Mouse (Mus musculus): Measurements from ENCODE around the gene Oma1.

Oma1 gene

DNA sequence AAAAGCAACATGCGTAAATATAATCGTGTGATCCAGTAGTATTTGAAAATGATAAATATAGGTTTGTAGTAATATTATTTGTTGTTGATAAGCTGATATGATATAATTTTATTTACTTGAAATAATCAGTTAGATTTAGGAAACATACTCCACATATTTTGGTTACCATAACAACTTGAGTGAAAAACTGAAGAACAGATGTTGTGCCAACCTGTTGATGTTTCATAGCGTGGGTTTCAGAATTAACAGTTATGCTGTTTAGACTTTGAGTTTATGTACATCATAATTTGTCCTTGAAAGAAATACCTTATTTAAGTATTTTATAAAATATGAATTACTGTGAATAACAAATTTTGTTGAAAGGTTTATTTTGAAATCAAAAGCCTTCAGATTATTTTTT lies 43.8 kb downstream of the Oma1 start:
- no peak for DNase-seq (ENCODE audit: low spot score in 2 of 2)

DNA sequence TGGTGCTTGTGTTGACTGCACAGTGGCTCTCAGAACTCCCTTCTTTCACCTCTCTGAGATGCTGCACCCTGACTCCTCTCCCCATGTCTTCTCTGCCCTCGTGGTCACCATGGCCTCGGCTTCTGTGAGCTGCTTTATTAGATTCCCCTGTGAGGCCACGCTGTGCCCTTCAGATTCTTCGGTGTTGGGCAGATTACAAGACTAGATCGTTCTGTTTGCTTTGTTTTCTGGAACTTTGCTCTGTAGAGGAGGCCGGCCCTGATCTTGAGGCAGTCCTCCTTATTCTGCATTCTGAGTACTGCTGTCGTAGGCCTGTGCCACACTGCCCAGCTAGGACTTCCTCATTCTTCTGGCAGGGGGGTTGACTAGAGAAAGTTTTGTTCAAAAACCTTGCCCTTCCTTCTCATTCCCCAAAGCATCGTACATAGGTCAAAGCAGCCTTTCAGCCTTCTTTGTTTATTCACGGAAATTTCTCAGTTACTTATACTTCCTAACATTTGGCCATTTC lies 45.4 kb downstream of the Oma1 start:
- no peak for DNase-seq (ENCODE audit: low spot score in 2 of 2)

DNA sequence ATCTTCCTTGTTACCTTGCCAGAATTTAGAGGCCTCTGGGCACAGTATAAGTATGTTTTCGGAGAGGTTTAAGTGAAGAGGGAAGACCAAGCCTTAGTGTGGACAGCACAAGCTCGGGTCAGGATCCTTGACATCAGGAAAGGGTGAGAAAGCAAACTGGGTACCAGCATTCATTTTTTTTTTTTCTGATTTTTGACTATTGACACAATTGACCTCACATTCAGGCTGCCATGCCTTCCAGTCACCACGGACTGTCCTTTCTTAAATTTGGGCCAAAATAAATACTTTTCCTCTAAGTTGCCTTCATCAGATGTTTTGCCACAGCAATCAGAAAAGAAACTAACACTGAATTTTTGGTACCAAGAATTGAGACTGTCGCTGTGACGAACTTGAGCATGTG lies 68.6 kb downstream of the Oma1 start:
- DNase-seq (ENCODE audit: low spot score in 2 of 2), result no peak

DNA sequence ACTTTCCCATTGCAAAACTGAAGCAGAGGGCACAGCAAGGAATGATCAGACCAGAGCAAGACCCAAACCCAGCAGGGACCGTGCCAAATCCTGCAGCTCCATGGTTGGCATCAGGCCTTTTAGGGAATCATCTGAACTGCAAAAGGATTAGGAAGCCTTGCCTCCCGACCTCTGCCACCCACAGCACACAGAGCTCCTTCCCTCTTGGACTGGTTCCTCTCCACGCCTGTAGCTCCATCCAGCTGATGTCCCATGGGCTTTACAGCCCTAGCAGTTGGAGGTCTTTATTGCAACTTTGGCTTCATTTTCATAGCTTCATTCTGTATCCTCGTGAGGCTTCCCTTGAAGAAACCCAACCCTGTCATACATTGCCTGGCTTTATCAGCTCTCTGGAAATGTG lies 71.4 kb downstream of the Oma1 start:
- no peak for DNase-seq (ENCODE audit: low spot score in 2 of 2)

DNA sequence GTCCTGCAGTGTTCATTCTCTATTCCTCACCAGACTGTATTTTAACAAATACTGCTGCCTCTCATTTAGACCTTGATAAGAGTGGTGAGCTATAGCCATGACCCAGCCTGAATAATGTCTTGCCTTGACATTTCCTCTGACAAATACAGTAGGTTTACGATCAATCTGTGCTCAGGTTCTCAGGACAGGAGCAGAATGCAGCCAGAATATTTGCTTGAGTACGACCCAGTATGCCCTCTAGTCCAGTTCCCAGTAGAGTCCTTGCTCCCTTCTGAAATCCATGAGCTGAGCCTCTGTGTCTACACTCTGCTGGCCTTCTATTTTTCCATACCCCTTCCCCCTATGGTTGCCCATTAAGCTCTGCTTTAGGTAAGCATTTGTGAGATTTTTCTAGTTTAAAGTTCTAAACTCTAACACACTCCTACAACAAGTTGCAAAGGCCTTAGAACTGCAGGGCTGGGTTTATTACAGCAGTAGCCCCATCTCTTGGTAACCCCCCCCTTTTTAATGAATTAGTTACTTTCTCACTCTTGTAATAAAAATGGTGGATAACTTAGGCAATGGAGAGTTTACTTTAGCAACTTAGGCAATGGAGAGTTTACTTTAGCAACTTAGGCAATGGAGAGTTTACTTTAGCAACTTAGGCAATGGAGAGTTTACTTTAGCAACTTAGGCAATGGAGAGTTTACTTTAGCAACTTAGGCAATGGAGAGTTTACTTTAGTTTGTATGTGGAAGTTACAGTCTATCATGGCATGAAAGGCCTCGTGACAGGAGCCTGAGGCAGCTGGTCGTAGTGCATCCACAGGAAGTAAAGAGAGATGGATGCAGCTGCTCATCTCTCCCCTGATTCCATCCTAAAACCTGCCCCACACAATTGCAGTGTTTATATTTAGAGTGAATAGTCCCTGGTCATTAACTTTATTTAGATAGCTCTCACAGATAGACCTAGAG lies 72.5 kb downstream of the Oma1 start:
- no peak for DNase-seq (ENCODE audit: low spot score in 2 of 2)

DNA sequence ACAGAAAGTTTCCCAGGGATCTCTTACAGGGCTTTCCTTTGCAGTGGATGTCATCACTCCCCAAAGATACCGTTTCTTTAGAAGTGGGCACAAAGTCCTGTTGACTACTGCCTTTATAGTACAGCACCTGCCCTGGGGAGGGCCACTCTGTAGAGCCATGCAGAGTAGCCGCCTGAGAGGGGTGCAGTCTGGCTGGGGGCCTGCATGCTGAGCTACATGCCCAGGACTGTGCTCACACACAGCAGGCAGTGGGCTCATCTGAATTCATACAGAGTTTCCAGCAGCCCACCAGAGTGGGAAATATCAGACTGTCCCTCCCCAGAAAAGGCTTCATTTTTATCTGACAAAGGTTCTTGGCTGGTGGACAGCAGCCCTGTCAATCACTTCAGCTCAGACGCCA lies 73.7 kb downstream of the Oma1 start:
- no peak for DNase-seq (ENCODE audit: low spot score in 2 of 2)

DNA sequence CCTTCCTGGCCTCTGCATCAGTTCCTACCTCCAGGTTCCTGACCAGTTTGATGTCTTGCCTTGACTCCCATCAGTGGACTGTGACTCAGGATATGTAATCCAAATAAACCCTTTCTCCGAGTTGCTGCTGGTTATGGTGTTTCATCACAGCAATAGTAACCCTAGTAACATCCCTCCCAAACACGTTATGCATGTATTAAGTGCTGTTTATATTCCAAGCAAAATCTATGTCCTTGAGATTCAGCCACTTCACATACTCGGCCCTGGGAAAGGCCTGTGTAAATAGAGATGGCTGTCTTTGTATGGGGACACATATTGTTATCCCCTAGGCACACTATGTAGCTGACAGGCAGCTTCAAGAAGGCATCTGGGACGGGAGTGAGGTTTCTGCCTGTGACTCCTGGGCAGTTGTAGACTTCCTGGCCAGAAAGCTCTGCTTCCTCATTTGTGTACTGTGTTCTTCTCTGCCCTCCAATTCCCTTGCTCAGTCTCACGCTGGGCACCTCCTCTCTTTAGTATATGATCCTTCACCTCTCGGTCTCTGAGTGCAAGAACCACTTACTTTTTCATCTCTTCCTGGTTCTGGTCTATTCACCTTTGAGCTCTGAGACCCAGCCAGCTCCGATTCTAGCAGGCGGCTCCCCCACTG lies 75.0 kb downstream of the Oma1 start:
- no peak for DNase-seq (ENCODE audit: low spot score in 2 of 2)

DNA sequence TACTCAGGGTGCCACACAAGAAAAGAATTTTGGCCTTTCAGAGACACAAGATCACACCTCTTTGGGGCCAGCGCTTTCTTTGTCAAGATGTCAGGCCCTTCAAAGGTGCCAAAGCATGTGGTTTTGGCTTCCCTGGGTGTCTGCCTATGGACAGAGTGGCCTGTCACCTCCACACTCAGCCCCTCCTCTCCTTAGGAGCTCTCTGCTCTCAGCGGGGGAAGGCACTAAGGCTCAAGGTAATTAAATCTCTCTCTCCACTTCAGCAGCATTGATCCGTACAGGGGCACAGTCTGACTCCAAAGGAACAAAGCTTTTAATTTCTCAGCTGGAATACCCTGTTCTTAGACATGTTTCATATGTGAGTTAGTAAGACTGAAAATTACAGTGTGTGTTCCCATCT lies 76.0 kb downstream of the Oma1 start:
- no peak for DNase-seq (ENCODE audit: low spot score in 2 of 2)

DNA sequence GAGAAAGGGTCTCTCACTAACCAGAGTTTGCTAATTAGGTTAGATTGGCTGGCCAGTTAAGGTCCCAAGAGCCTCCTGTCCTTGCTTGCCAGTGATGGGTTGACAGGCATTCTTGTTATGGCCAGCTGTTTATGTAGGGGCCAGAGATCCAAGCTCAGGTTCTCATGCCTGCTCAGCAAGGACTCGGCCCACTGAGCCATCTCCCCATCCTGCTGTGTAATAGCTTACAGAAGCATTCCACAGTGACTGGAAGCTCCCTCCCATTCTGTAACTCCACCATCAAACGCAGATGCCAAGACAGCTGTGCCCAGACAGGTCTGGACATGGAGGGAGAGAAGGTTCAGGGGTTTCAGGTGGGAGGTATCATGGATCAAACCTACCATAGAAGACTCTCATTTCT lies 76.9 kb downstream of the Oma1 start:
- no peak for DNase-seq (ENCODE audit: low spot score in 2 of 2)

DNA sequence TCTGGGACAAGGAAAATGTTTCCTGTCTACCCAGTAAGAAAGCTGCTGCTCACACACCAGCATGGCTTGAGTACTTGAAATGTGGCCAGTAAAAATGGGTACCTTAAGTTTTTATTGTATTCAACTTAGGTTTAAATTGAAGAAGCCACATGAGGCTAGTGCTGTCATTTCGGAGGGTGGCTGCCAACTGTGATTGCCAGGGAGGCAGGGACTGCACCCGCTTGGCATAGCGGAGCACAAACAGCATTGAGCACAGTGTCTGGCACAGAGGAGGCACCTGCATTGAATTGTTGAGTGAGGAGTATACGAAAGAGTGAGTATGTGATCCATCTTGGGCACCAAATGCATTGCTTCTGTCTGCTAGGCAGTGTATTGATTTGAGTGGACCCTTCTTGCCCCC lies 81.5 kb downstream of the Oma1 start:
- DNase-seq (ENCODE audit: low spot score in 2 of 2), result no peak

DNA sequence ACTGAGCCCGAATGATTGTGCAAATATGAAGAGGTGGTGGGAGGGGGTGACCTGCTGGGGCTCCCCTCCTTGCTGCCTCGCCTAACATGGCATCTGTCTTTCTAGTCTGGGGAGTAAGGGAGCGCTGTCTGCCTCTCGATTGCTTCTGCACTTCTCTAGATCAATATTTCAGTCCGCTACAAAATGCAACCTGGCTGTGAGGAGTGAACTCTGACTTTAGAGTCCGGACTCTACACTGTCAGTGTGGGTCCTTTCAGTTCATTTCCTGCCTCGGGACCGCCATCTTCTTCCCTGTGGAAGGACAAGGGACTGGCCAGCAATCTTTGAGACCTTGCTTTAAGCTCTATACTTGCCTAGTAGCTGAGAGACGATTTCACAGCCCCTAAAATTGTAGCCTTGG lies 82.3 kb downstream of the Oma1 start:
- DNase-seq (ENCODE audit: low spot score in 2 of 2), result no peak

DNA sequence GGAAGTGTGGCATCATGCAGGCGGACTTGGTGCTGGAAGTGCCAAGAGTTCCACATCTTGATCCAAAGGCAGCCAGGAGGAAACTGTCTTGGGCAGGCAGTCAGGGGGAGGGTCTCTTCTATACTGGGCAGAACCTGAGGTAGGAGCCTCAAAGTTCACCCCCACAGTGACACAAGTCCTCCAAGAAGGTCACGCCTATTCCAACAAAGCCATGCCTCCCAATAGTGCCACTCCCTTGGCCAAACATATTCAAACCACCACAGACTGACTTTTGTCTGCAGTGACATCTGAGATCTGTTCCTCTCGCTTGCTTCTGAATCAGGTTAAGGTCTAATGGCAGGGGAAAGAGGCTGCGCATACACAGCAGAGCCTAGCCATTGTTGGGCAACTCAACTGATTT lies 83.3 kb downstream of the Oma1 start:
- no peak for DNase-seq (ENCODE audit: low spot score in 2 of 2)

DNA sequence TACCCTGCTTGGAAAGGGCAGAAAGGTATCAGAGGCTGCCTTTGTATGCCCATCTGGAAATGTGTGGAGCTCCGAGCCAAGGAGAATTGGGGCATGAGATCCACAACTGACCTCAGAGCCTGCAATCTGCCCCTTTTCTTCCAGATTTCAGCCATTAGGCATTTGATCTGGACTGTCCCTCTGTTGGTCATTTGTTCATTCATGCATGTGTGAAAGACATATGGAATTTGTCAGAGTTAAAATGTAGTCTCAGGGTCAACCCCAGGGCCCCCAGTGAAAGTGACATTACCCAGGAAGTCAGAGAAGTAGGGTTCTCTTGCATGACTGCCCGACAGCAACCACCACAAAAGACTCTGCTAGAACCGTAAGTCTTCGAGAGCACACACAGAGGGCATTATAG lies 89.0 kb downstream of the Oma1 start:
- DNase-seq (ENCODE audit: low spot score in 2 of 2), result no peak

DNA sequence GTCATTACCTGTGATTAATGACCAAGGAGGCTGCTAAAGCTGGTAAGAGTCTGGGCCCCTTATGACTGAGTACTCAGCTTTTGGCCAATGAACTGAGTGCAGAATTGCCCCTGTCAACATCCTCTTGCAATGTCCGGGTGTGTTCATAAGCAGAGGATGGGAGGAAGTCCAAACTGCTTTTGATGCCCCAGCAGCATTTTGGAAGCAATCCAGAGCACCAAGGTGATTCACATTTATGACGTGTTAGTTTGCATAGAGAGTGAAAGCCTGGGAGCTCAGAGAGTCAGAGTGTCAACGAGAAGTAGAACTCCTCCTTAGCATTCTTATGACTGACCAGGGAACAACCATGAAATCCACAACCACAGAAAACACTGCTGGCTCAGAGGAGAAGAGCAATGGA lies 91.7 kb downstream of the Oma1 start:
- DNase-seq (ENCODE audit: low spot score in 2 of 2), result no peak

DNA sequence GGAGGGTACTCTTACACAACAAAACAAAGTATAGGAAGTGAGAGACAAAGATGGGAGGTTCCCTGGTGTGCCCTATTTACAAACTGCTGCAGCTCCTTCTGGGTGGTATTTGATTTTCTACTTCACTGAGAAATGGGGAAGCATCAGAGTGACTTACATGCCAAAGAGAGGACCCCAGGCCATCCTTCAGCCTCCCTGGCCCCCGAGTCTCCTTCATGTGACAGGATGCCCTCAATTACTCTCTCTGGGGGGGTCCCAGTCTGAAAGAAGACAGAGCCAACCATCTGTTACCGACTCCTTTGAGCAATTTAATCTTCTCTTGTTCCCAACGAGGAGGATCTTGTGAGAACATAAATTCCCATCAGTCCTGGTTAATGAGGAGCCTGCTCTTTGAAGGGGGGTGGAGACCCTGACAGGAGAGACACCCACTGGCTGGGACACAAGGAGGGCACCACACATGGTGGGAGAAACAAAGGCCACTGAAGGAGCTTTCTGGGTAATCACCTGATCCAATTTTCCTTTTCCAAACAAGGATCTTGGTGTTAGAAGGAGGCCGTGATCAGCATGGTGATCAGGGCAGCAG lies 96.7 kb downstream of the Oma1 start:
- no peak for DNase-seq (ENCODE audit: low spot score in 2 of 2)

Measured in frontal cortex, postnatal 14 days (tissue).